Mouse (Mus musculus) skeletal muscle tissue, adult 2 months (tissue): ENCODE measurements around the gene Adap1.
A peak's percentile ranks its signal among the peaks of the same experiment; 100 is the strongest.

ENCODE experiments used
- DNase-seq: peaks from one replicate; pipeline ENCODE4 v3.0.0-alpha.2; 2012; ENCODE audit warnings: low read depth, low spot score

The Adap1 gene

GRCm38 (mm10) chr5:139286142-139286941, 39.1 kb downstream of the Adap1 start:
- DNase-seq: no peak

DNA sequence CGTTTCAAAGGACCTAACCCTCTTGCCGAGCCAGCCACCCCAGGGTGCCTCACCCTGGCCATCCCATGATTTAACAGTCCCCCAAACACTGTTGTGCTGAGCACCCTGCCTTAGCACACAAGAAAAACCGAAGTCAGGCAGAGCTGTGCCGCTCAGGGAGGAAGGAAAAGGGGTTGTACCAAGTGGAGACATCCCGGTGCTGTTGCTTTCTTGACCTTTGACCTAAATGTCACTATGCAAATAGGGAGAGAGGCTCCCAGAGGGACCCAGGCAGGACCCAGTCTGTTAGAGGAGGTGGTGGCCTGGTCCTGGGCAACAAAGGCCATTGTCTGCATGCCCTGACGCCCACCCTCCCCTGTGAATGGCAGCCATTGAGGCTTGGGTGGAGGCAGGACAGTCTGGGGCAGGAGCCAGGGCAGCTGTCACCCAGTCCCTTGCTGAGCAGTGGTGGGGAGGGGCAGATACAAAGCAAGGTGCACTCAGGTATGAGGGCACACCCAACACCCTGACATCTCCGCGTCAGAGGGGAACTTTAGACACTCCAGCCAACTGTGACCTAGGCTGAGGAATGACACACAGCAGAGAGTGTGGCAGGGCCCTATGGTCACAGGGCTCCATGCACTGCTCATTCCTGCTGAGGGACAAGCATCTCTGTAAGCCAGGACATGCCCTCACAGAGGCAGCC, 39.9 kb downstream of the Adap1 start:
- DNase-seq: no peak

DNA sequence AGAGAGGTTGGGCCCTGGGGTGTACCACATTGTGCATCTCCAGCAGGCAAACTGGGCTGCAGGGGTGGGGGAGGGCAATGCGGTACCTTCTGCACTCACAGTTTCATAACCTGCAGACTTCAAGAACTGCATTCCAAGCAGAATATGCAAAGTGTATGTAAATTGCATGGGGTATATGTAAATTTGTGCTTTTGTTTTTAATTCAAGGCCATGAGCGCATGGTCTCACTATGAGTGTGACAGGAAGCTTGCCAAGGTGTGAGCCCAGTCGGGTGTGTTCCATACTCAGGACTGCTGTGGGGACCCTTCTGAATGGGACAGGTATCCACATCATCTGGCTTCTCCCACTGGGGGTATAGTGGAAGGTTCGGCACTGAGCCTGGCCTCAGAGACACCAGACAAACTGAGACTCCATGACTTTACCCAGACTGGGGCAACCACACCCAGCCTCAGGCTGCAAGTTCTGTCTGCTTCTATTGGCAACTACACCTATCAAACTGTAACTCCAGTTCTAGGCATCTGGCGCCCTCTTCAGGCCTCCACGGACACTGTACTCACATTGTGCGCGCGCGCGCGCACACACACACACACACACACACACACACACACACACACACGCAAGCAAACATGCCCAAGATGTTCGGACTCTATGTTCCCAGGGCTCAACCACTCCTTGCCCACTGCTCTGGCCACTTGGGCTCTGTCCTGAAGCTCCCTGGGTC, 41.8 kb downstream of the Adap1 start:
- no peak for DNase-seq

DNA sequence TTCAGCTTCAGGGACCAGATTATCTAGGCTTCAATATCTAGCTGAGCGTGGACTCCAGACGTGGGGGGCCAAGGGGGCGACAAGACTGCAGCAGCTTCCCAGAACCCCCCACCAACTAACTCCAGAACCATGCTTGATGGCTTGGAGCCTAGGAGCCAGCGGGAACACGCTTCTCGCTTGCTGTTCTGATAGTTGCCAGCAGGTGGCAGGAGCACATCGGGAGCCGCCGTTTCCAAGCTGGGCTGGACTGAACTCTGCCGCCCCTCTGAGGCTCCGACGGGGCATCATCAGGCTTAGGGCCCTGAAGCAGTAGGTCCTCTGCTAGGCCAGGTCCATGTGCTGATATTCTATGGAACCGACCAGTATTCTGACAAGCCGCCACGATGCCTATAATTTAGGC, 43.2 kb downstream of the Adap1 start:
- peak; percentile 68 for DNase-seq

- no peak for DNase-seq
Measured at GRCm38 (mm10) chr5:139281373-139282112, 43.9 kb downstream of the Adap1 start.

- DNase-seq: no peak
Measured at GRCm38 (mm10) chr5:139277287-139277686, 48.1 kb downstream of the Adap1 start.

- DNase-seq: no peak
Measured at GRCm38 (mm10) chr5:139271994-139272554, 53.3 kb downstream of the Adap1 start.

DNA sequence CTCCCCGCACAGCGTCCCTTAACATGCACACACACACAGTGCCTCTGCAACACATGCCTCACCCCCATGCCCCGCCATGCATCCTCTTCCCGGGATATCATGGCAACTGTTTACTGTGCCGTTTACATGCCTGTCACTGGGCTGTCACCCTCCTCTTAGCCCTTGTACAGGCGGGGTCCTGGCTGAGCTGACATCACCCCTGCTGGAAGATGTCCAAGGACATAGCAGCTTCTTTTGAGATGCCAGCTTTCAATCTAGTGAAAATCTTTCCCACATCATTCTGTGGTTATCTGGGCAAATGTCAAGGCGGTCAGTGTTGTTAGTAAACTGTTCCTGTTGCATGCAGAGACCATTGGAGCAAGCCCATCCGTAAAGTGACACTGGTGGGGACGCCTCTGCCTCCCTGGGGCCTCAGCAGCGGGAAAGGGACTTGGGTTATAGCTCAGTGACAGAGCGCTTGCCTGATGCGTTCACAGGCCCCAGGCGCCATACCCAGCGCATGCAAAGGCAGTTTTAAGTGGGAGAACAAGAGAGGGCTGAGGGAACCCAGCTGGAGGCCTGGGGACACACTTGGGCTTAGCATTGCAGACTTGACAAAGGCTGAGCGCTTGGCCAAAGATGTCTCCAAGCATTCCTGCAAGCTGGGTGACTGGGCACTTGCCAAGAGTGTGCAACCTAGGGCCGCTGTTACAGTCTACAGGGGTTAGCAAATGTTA, 54.5 kb downstream of the Adap1 start:
- DNase-seq: no peak

- DNase-seq: no peak
Measured at GRCm38 (mm10) chr5:139267661-139268060, 57.8 kb downstream of the Adap1 start.

GRCm38 (mm10) chr5:139261403-139261802, 64.0 kb downstream of the Adap1 start:
- no peak for DNase-seq

DNA sequence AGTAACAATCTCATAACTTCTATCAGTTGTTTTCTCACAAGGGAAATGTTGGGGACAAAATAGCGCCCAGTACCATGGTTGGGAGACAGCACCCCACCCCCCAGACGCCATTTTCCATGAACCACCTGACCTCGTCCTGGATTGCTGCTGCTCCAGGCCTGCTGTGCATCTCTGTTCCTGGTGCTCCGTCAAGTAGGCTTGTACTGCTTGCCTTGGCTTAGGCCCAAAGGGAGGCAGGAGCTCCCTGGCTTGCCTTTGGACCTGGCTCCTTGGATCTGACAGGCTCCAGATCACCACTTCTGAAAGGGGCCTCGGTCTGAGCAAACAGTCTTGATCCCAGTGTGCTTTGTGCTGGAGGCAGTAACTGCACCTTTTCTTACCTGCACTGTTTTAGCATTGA, 65.6 kb downstream of the Adap1 start:
- no peak for DNase-seq

DNA sequence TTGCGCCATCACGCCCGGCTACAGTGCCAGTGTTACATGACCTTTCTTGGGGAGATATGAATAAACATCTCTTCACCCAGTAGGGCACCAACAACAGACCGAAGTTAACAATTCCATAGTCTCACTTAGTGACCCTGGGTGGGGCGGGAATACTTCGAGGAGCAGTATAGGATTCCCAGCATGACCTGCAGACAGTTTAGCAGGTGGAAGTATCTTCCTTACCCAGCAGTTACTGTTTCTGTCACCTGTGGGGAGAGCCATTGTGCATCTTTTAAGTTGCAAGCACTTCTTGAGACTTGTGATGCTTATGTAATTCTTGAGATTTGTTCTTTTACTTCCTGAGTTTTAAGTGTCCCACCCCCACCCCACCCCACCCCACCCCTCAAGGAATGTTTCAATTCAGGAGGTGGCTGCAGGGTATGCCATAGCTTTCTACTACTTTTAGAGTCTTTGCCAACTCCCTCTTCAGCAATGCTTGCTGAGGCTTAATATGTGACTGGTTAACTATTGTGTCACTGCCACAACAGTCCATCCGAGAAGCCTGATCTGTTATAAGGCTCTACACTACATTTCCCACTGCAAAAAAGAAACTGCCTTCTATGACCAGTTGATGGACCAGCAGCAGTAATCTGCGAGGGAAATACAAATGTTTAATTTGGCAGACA, 66.9 kb downstream of the Adap1 start:
- no peak for DNase-seq

- DNase-seq: no peak
Measured at GRCm38 (mm10) chr5:139257818-139258217, 67.6 kb downstream of the Adap1 start.

- DNase-seq: no peak
Measured at GRCm38 (mm10) chr5:139257265-139257664, 68.2 kb downstream of the Adap1 start.

- DNase-seq: no peak
Measured at GRCm38 (mm10) chr5:139256211-139256765, 69.1 kb downstream of the Adap1 start.

GRCm38 (mm10) chr5:139255777-139256176, 69.6 kb downstream of the Adap1 start:
- DNase-seq: no peak

DNA sequence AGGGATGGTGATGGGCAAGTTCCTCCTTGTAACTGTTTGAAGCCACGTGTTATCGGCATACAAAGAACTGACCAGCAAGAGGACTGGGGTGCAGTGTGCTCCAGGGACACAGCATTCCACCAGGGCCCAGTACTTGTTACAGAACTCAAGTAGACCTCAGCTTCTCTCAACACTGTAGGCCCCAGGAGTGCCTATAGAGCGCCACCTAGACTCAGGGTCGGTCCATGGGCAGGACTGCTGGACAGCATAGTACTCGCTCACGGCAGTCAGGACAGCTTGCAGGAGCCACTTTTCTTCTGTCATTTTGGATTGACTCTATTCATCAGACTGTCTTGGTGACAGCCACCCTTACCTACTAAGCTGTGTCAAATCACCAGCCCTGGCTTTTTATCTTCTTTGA, 70.5 kb downstream of the Adap1 start:
- no peak for DNase-seq

- peak; percentile 45 for DNase-seq
Measured at GRCm38 (mm10) chr5:139253301-139253741, 72.1 kb downstream of the Adap1 start.

GRCm38 (mm10) chr5:139252910-139253245, 72.5 kb downstream of the Adap1 start:
- no peak for DNase-seq
